Mouse (Mus musculus) midbrain, embryonic 10.5 days (tissue): ENCODE measurements around the gene Slc25a39. TPM values are rescaled to one million over a fixed set of nuclear protein-coding genes. Genes with fewer than 3 reads are reported as not detected.
A peak's percentile ranks its signal among the peaks of the same experiment; 100 is the strongest.
"Not testable (repeated sequence)": the region's sequence is repeated elsewhere in the genome, so short reads cannot be mapped to it uniquely, and the experiment has no call there.

Experiments used
- DNase-seq: peaks from one replicate; pipeline ENCODE4 v3.0.0-alpha.2; 2017; ENCODE audit warnings: low spot score
- H3K27ac ChIP-seq: fragments of 300-500 bp; sonication (generic); replicated peaks from 2 replicates; pipeline ENCODE4 v1.5.1; 2016; ENCODE audit warnings: mild to moderate bottlenecking
- H3K27me3 ChIP-seq: fragments of 300-500 bp; sonication (generic); 2 replicates; pipeline ENCODE4 v1.6.1; 2016; ENCODE audit warnings: low read depth, mild to moderate bottlenecking; ENCODE audit not compliant: poor library complexity, severe bottlenecking
- H3K36me3 ChIP-seq: fragments of 300-500 bp; sonication (generic); 2 replicates; pipeline ENCODE4 v1.6.1; 2016; ENCODE audit warnings: mild to moderate bottlenecking, moderate library complexity
- H3K4me1 ChIP-seq: fragments of 300-500 bp; sonication (generic); 2 replicates; pipeline ENCODE4 v1.6.1; 2016
- H3K4me3 ChIP-seq: fragments of 300-500 bp; sonication (generic); 2 replicates; pipeline ENCODE4 v1.5.1; 2016; ENCODE audit warnings: mild to moderate bottlenecking, moderate library complexity
- H3K9me3 ChIP-seq: fragments of 300-500 bp; sonication (generic); replicated peaks from 2 replicates; pipeline ENCODE4 v1.6.1; 2016; ENCODE audit warnings: mild to moderate bottlenecking
- WGBS: fragments of 180-500 bp; shearing (Covaris S2); methylation state at CpG from one replicate; pipeline ENCODE4 v1.1.7; 2016; 5-methylcytosine and 5-hydroxymethylcytosine counted together
- polyA plus RNA-seq: library from polyadenylated mRNA; unstranded; fragments of >200 nt; fragmentation: Nextera tagmentation; extraction: Ambion mirVana; gene quantifications from 2 replicates; pipeline ENCODE4 v1.2.1, GENCODE M21; 2016

The Slc25a39 gene
- polyA plus RNA-seq, 1 experiment from 2014 or later, result 249 TPM

- DNase-seq, result no peak
- no peaks in the 10 kb centered on the region for H3K9me3 ChIP-seq
- H3K4me1 ChIP-seq, result no peaks in the 10 kb centered on the region
- H3K36me3 ChIP-seq, result no peaks in the 10 kb centered on the region
- no peaks in the 10 kb centered on the region for H3K27me3 ChIP-seq
- H3K4me3 ChIP-seq, result no peak overlapping the region
- 93% methylated on average over 1 of the region's 1 CpGs for WGBS
- H3K27ac ChIP-seq, result no peak overlapping the region
Measured at GRCm38 (mm10) chr11:102417160-102417559, 9.4 kb upstream of the Slc25a39 start.

DNA sequence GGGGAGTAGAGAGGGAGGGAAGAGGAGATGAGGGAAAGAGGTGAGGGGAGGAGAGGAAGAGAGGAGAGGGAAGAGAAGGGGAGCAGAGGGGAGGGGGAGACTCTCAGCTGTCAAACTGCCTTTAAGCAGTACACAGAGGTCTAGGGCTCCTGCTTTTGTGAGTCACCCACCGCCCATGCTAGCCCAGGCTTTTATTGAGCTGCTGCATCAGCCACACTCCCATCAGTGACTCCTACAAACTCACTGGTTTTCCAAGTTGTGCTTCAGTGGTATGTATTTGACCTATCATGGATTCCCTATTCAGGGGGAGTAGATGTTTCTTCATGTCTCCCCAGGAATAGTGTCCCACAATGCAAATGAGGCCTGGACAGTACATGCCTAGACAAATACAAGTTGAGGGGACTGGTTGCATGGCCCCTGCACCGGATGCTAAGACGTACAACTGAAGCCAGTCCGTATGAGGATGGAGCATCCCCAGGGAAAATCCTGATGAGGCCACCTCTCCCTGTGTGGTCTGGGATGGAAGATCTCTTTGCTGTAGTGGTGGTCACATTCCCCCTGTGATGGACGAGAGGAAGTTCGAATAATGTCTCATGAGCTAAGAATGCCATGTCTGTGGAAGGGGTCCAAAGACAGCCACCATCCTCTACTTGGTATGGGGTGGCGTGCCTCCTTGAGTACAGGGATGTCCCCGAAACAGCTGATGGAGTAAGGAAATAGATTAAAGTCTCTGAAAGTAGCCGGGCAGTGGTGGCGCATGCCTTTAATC lies 7.5 kb upstream of the Slc25a39 start:
- H3K4me1 ChIP-seq, result 0 out of 2 replicates have a peak, but pooled peaks cover 3% of the 10 kb centered on the region
- no peaks in the 10 kb centered on the region for H3K9me3 ChIP-seq
- no peak for DNase-seq
- no peaks in the 10 kb centered on the region for H3K36me3 ChIP-seq
- no peaks in the 10 kb centered on the region for H3K27me3 ChIP-seq
- WGBS, result 75% methylated on average over 10 of the region's 10 CpGs
- H3K4me3 ChIP-seq, result no peak overlapping the region
- no peak overlapping the region for H3K27ac ChIP-seq

- Histone ChIP-seq H3K9me3 (no peaks in the 10 kb centered on the region), H3K4me1 (peaks cover 17% of the 10 kb centered on the region), H3K27ac (no peak overlapping the region), H3K36me3 (no peaks in the 10 kb centered on the region), H3K4me3 (no peak overlapping the region), H3K27me3 (no peaks in the 10 kb centered on the region)
- no peak for DNase-seq
- whole genome bisulfite sequencing, result 86% methylated on average over 8 of the region's 8 CpGs
Measured at GRCm38 (mm10) chr11:102413059-102413458, 5.3 kb upstream of the Slc25a39 start.

DNA sequence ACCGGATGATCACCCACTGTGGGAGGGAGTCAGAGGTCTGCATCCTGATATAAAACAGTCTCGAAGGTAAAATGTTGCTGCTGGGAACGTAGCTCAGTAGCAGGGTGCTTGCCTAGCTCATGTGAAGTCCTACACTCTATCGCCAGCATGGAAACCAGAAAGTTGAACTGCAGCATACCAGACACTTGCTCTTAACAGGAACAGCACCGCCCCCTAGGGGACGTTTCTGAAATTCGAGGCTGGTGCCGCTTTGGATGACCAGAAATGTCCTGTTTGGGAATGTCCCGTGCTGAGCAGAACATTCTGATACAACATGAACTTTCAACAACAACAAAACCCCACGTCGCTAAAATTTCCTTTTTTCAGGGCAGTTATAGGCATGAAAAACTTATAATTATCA lies 4.0 kb upstream of the Slc25a39 start:
- peaks cover 26% of the 10 kb centered on the region for H3K4me1 ChIP-seq
- 11% methylated on average over 11 of the region's 11 CpGs for WGBS
- no peak overlapping the region for H3K27ac ChIP-seq
- no peaks in the 10 kb centered on the region for H3K27me3 ChIP-seq
- no peaks in the 10 kb centered on the region for H3K36me3 ChIP-seq
- H3K9me3 ChIP-seq, result no peaks in the 10 kb centered on the region
- DNase-seq, result peak; percentile 89
- 0 out of 2 replicates have a peak overlapping the region, but pooled peaks have one; percentile 1 for H3K4me3 ChIP-seq

DNA sequence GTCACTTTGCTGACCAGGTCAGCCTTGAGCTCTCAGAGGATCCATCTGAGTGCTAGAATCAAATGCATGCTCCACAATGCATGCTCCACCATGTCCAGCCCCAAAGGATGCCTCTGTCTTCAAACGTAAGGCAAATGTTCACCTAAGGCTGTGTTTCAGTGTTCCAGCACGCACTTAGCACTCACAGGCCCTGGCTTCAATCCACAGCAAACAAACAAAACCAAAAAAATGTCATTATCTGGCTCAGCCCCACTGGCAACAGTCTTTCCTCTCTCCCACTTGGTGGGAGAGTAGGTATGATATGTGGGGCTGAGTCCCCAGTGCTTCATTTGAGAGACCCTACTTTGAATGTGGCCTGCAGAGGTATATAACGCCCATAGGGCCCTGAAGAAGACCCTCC lies 3.3 kb upstream of the Slc25a39 start:
- peaks cover 33% of the 10 kb centered on the region for H3K4me1 ChIP-seq
- no peaks in the 10 kb centered on the region for H3K9me3 ChIP-seq
- DNase-seq, result no peak
- H3K36me3 ChIP-seq, result no peaks in the 10 kb centered on the region
- no peaks in the 10 kb centered on the region for H3K27me3 ChIP-seq
- no peak overlapping the region for H3K4me3 ChIP-seq
- no peak overlapping the region for H3K27ac ChIP-seq
- WGBS, result 86% methylated on average over 3 of the region's 3 CpGs

GRCm38 (mm10) chr11:102410345-102410744 lies 2.6 kb upstream of the Slc25a39 start:
- 88% methylated on average over 3 of the region's 3 CpGs for WGBS
- H3K27ac ChIP-seq, H3K27me3 ChIP-seq, H3K36me3 ChIP-seq, DNase-seq, H3K4me3 ChIP-seq, H3K9me3 ChIP-seq: not testable (repeated sequence)
- peaks cover 40% of the 10 kb centered on the region for H3K4me1 ChIP-seq

DNA sequence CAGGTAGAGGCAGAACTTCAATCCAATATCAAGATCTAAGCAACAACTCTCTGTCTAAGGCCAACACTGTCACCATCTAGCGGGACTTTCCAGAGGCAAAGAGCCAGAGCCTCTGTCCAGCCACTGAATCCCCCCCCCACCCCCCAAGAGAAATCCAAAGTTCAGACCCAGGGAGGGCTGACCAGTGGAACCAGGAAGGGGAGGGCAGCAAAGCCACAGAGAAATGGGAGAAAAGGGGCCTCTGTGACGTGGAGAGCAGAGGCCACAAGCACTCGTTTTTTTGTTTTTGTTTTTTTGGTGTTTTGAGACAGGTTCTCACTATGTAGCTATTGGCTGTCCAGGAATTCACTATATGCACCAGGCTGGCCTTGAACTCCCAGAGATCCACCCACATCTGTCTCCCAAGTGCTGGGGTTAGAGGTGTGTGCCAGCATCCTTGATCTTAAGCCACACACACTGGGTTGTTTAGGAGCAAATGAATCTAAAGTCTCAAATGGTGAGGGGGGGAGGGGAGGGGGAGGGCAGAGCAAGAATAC lies 2.1 kb upstream of the Slc25a39 start:
- Histone ChIP-seq H3K27me3 (no peaks in the 10 kb centered on the region), H3K4me1 (peaks cover 45% of the 10 kb centered on the region), H3K4me3 (no peak overlapping the region), H3K36me3 (peaks cover 7% of the 10 kb centered on the region), H3K27ac (peak overlapping the region; percentile 28; the same call in 1 of the 2 replicates), H3K9me3 (no peaks in the 10 kb centered on the region)
- 84% methylated on average over 3 of the region's 3 CpGs for WGBS
- DNase-seq, result no peak

DNA sequence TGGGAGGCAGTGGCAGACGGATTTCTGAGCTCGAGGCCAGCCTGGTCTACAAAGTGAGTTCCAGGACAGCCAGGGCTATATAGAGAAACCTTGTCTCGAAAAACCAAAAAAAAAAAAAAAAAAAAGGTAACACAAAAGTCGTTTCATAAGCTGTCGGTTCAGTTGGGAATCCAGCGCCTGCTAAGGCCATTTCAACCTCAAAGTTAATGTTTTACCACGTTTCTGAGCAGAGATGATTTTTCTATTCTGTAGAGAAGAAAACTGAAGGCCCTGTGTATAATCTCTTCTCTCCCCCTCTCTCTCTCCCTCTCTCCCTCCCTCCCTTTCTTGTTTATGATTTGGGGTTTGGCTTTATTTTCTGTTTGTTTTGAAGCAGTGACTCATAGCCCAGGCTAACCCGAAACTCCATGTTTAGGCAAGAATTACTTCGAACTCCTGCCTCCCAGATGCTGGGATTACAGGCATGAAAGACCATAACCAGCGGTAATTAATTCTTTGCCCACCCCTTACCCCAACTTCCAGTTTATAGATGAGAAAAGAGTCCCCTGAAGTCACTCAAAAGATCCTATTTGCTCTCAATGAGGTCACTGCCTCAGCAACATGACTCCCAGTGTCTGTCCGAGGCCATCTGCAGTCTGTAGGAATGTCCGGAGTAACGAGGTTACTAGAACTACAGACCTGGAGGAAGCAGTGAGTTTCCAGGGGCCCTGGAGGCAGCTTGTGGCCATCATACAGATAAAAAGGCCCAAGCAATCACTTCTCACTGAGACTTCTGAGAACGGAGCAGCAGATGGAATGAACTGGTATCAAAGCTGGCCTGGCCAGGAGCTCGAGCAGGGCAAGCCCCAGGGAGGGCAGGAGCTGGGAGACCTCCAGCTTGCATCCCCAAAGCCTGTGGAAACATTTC lies 1.4 kb upstream of the Slc25a39 start:
- Histone ChIP-seq H3K36me3 (peaks cover 14% of the 10 kb centered on the region), H3K27me3 (no peaks in the 10 kb centered on the region), H3K4me1 (peaks cover 52% of the 10 kb centered on the region), H3K4me3 (peak overlapping the region; percentile 82), H3K9me3 (no peaks in the 10 kb centered on the region), H3K27ac (peak overlapping the region; percentile 91)
- no peak for DNase-seq
- WGBS, result 44% methylated on average over 15 of the region's 15 CpGs

DNA sequence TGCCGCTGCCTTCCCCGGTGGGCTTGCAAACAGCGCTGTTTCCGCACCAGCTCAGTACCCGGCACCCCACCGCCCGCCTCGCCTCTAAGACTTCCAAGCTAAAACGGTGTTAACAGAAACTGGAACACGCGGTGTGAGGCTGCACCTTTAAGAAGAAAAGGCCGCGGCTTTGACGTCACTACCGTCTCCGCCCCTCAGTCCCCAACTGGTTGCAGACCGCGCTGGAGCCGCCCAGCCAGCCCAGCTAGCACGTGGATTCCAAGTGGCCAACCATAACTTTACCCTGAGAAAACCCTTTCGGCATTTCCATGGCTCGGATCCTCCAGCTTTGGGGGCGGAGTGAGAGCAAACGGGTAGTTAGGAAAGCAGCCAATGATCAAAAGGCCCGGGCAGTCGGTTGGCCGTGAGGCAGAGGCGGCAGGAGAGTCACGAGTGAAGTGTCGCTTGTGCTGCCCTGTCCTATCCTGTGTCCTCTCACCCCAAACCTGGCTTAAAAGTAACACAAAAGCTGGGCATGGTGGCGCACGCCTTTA lies 664 bp upstream of the Slc25a39 start:
- H3K4me3 ChIP-seq, result peak overlapping the region; percentile 82
- H3K9me3 ChIP-seq, result no peaks in the 10 kb centered on the region
- peak overlapping the region; percentile 91 for H3K27ac ChIP-seq
- under 1% methylated on average over 32 of the region's 32 CpGs for WGBS
- H3K27me3 ChIP-seq, result no peaks in the 10 kb centered on the region
- H3K36me3 ChIP-seq, result peaks cover 22% of the 10 kb centered on the region
- DNase-seq, result peak; percentile 98
- peaks cover 52% of the 10 kb centered on the region for H3K4me1 ChIP-seq

GRCm38 (mm10) chr11:102406900-102407833 lies 579 bp downstream of the Slc25a39 start:
- Histone ChIP-seq H3K27ac (peak overlapping the region; percentile 91), H3K36me3 (peaks cover 34% of the 10 kb centered on the region), H3K27me3 (peaks cover 5% of the 10 kb centered on the region; the same call in 1 of the 2 replicates), H3K4me1 (peaks cover 57% of the 10 kb centered on the region), H3K9me3 (no peaks in the 10 kb centered on the region), H3K4me3 (peak overlapping the region; percentile 82)
- DNase-seq, result peak; percentile 92
- under 1% methylated on average over 85 of the region's 85 CpGs for WGBS

DNA sequence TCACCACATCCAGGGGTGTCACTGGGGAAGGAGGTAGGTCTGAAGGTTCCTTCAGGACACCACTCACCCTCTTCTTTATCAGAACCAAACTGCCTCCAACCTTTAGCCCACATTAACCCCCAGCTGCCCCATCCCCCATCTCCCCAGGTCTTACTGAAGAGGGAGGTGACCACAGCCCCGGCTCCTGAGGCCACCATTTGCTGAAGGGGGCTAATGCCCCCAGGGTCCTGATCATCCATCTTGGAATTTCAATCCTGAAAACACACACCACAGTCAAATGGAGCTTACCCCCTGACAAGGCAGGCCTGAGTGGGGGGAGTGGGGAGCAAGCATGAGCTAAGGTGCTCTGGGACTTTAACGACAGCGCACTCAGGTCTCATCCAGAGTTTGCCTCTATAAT lies 1.3 kb downstream of the Slc25a39 start:
- no peak for DNase-seq
- no peaks in the 10 kb centered on the region for H3K9me3 ChIP-seq
- peaks cover 13% of the 10 kb centered on the region for H3K27me3 ChIP-seq
- whole genome bisulfite sequencing, result 21% methylated on average over 3 of the region's 3 CpGs
- peak overlapping the region; percentile 82 for H3K4me3 ChIP-seq
- H3K27ac ChIP-seq, result peak overlapping the region; percentile 91
- H3K4me1 ChIP-seq, result peaks cover 60% of the 10 kb centered on the region
- peaks cover 42% of the 10 kb centered on the region for H3K36me3 ChIP-seq
